Mouse (Mus musculus) gastrocnemius, postnatal 4 days (tissue): ENCODE data around the gene Milr1. TPM values are rescaled to one million over a fixed set of nuclear protein-coding genes. Genes with fewer than 3 reads are reported as not detected.
"Not testable (repeated sequence)": the region's sequence is repeated elsewhere in the genome, so short reads cannot be mapped to it uniquely, and the experiment has no call there.

Experiments
- DNase-seq, 2 experiments: peaks; one replicate each; pipeline ENCODE4 v3.0.0; 2021 to 2022; ENCODE audit warnings: low spot score in 2 of 2, mixed read lengths in 2 of 2
- long read RNA-seq, 2 experiments: library from polyadenylated mRNA; stranded (forward); transcript quantifications; one replicate each; pipeline ENCODE4 v2.0.0; 2021
- total RNA-seq, 2 experiments: library from RNA; stranded (reverse); gene quantifications; 2 replicates each; pipeline ENCODE4 v1.2.3; 2021

Milr1 gene
- total RNA-seq: 1 to 10 TPM; 1.1 to 1.8 TPM
- long read RNA-seq, experiment 1: 0 reads
- long read RNA-seq, experiment 2, partial matches to known transcripts: 0 of 1 reads
- long read RNA-seq, experiment 2, other reads (novel, unspliced or antisense): 1 of 1 reads

- no peak for DNase-seq
These were observed at the start of gene Milr1 for GRCm38 (mm10) chr11:106751039-106752018. Gene Milr1, plus strand, starts transcription at chr11:106751226.

- DNase-seq: no peak
These were observed 49.4 kb upstream of the Milr1 start for GRCm38 (mm10) chr11:106701589-106701988.

GRCm38 (mm10) chr11:106702584-106702983, 48.4 kb upstream of the Milr1 start:
- DNase-seq: no peak

- DNase-seq: no peak
These were observed 47.1 kb upstream of the Milr1 start for GRCm38 (mm10) chr11:106703931-106704330.

- no peak for DNase-seq
These were observed 46.5 kb upstream of the Milr1 start for GRCm38 (mm10) chr11:106704399-106705111.

- no peak for DNase-seq
These were observed 44.8 kb upstream of the Milr1 start for GRCm38 (mm10) chr11:106706212-106706611.

GRCm38 (mm10) chr11:106707085-106707484, 43.9 kb upstream of the Milr1 start:
- no peak for DNase-seq

- DNase-seq: no peak
These were observed 43.2 kb upstream of the Milr1 start for GRCm38 (mm10) chr11:106707866-106708265.

GRCm38 (mm10) chr11:106709227-106709985, 41.6 kb upstream of the Milr1 start:
- no peak for DNase-seq

GRCm38 (mm10) chr11:106710789-106711188, 40.2 kb upstream of the Milr1 start:
- DNase-seq: no peak

GRCm38 (mm10) chr11:106715066-106715465, 36.0 kb upstream of the Milr1 start:
- DNase-seq: no peak

- no peak for DNase-seq
These were observed 34.5 kb upstream of the Milr1 start for GRCm38 (mm10) chr11:106716568-106716967.

- DNase-seq: no peak
These were observed 30.6 kb upstream of the Milr1 start for GRCm38 (mm10) chr11:106720379-106720778.

- DNase-seq: no peak
These were observed 28.1 kb upstream of the Milr1 start for GRCm38 (mm10) chr11:106722831-106723361.

GRCm38 (mm10) chr11:106723611-106724125, 27.4 kb upstream of the Milr1 start:
- DNase-seq: no peak

- DNase-seq: no peak
These were observed 26.7 kb upstream of the Milr1 start for GRCm38 (mm10) chr11:106724176-106724915.

- not testable (repeated sequence) for DNase-seq
These were observed 26.1 kb upstream of the Milr1 start for GRCm38 (mm10) chr11:106724916-106725235.

- no peak for DNase-seq
These were observed 23.1 kb upstream of the Milr1 start for GRCm38 (mm10) chr11:106727967-106728366.

GRCm38 (mm10) chr11:106728402-106729366, 22.3 kb upstream of the Milr1 start:
- no peak for DNase-seq
